Mouse (Mus musculus) lung, embryonic 15.5 days (tissue): Measurements from ENCODE around the gene Nmral1. TPM values are rescaled to one million over a fixed set of nuclear protein-coding genes. Genes with fewer than 3 reads are reported as not detected.
"Not testable (repeated sequence)": the region's sequence is repeated elsewhere in the genome, so short reads cannot be mapped to it uniquely, and the experiment has no call there.

Source experiments
- ATAC-seq: fragments of 200-750 bp; cut with Nextera tagmentation; 2 replicates; pipeline ENCODE4 v1.8.0; 2017; ENCODE audit warnings: moderate number of reproducible peaks, borderline replicate concordance; ENCODE audit not compliant: low FRiP score, low TSS enrichment; ENCODE audit errors: extremely low read depth
- H3K27ac ChIP-seq: fragments of 300-500 bp; sonication (generic); 2 replicates; pipeline ENCODE4 v1.5.1; 2015; ENCODE audit warnings: moderate library complexity, mild to moderate bottlenecking, inconsistent platforms
- H3K27me3 ChIP-seq: fragments of 300-500 bp; sonication (generic); 2 replicates; pipeline ENCODE4 v1.6.1; 2015; ENCODE audit warnings: inconsistent platforms
- H3K36me3 ChIP-seq: fragments of 300-500 bp; sonication (generic); 2 replicates; pipeline ENCODE4 v1.6.1; 2015; ENCODE audit warnings: inconsistent platforms
- H3K4me1 ChIP-seq: fragments of 300-500 bp; sonication (generic); 2 replicates; pipeline ENCODE4 v1.6.1; 2015; ENCODE audit warnings: inconsistent platforms
- H3K4me2 ChIP-seq: fragments of 300-500 bp; sonication (generic); 2 replicates; pipeline ENCODE4 v1.6.1; 2015; ENCODE audit warnings: inconsistent platforms, mild to moderate bottlenecking, moderate library complexity
- H3K4me3 ChIP-seq: fragments of 300-500 bp; sonication (generic); 2 replicates; pipeline ENCODE4 v1.5.1; 2015; ENCODE audit warnings: mild to moderate bottlenecking, inconsistent platforms
- H3K9ac ChIP-seq: fragments of 300-500 bp; sonication (generic); 2 replicates; pipeline ENCODE4 v1.6.1; 2015; ENCODE audit warnings: inconsistent platforms
- H3K9me3 ChIP-seq: fragments of 300-500 bp; sonication (generic); 2 replicates; pipeline ENCODE4 v1.6.1; 2016; ENCODE audit warnings: inconsistent platforms
- WGBS: fragments of 180-500 bp; shearing (Covaris S2); methylation state at CpG from one replicate; pipeline ENCODE4 v1.1.7; 2015; 5-methylcytosine and 5-hydroxymethylcytosine counted together
- polyA plus RNA-seq: library from polyadenylated mRNA; unstranded; fragments of >200 nt; fragmentation: Nextera tagmentation; extraction: Ambion mirVana; gene quantifications from 2 replicates; pipeline ENCODE4 v1.2.1, GENCODE M21; 2015

Nmral1 gene
- polyA plus RNA-seq: 78.7 and 81.2 TPM in 2 replicates

DNA sequence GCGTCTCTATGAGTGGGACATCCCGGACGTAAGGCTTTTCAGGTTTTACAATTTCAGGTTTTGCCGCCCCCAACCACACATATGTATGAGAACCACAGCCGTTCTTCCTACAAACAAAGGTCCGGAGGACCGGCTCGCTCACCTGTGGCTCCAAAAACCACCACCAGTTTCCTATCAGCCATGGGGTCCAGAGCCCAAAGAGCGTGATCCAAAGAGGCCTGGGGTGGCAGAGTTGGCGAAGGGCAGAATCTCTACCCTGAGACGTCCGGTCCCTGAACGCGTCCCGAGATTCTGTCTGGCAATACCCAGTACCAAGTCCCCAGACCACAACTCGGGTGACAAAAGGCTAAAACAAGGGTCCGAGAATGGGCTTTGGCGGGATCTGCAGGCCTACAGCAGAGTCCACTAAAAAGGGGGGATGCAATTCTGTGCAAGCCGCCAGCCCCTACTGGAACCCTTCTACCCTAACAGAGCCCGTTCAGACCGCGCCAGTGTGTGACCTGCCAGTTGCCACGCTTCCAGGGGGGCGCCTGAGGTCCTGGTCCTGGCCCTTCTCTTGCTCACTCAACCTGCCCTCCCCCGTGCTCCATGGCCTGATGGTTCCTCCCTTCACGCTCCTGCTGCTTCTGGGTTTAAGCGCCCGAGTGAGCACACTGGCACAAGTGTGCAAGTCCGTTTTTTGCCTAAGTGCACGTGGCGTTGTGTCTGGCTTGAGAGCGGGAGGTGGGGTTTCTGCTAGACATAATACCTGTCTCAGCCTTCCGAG lies at the start of gene Nmral1:
Nmral1 (minus strand) TSS at position 604 of the 766 bp plus-strand sequence.
- Histone ChIP-seq H3K4me3 (peak within 1 kb of the TSS; percentile 60), H3K36me3 (peaks cover 17% of the 10 kb centered on the region), H3K27ac (peak within 1 kb of the TSS; percentile 63), H3K9me3 (no peaks in the 10 kb centered on the region), H3K4me2 (peak within 1 kb of the TSS; percentile 79), H3K9ac (peak within 1 kb of the TSS; percentile 64), H3K4me1 (peaks cover 10% of the 10 kb centered on the region), H3K27me3 (no peaks in the 10 kb centered on the region)
- ATAC-seq: peak; percentile 89
- WGBS: 11% methylated on average over 33 of the region's 33 CpGs

DNA sequence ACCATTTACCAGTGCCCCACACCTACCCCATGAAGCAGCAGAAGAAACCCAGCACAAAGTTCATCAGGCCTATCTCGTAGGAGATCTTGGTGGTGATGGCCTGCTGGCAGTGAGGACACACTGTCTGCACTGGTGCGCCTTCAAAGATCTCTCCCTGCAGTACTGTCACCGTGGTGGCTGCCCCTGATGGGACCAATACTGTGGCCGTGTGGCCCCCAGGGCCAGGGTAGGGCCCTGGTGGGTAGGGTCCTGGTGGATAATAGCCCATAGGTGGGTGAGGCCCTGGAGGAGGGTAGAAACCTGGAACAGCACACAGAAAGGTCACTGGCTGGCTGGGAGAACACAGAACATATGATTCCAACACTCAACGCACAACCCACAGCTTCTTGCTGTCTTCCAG lies 49.6 kb upstream of the Nmral1 start:
- H3K4me1 ChIP-seq: peaks cover 8% of the 10 kb centered on the region
- ATAC-seq: no peak
- WGBS: 94% methylated on average over 5 of the region's 5 CpGs
- H3K4me2 ChIP-seq: no peak overlapping the region
- no peak overlapping the region for H3K27ac ChIP-seq
- H3K27me3 ChIP-seq: no peaks in the 10 kb centered on the region
- H3K4me3 ChIP-seq: no peak overlapping the region
- H3K9ac ChIP-seq: no peak overlapping the region
- H3K9me3 ChIP-seq: no peaks in the 10 kb centered on the region
- peaks cover 65% of the 10 kb centered on the region for H3K36me3 ChIP-seq

DNA sequence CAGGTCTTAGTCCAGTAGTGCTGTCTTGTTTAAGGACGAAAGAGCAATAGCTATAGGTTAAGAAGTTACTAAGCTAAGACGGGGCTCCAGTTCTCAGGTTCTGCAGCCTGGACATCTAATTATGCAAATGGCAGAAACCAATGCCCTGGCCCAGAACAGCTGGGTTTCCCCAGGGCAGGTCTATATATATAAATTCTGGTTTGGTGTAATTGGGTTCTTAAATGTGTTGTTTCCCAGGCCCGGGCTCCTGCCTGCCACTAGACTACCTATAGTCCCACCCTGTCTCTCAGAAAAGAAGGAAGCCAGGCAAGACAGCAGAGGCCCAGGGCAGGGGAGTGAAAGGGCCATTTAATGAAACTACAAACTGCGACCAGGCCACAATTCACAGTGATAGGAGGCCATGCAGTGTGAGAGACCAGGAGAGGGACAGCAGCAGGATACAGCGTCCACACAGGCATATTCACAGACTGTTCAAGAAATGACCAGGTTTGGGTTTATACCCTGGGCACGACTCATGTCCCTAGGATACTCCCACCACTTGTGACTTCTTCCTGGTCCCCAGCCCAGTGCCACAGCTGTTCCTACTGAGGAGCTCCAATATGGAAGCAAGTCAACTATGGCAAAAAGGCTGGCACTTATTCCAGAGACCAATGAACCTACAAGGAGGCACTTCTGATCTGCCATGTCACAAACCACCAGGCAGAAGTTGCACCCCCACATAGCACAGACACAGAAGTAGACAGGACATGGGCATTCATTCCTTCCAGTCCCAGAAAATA lies 48.0 kb upstream of the Nmral1 start:
- no peak overlapping the region for H3K4me2 ChIP-seq
- peaks cover 71% of the 10 kb centered on the region for H3K36me3 ChIP-seq
- WGBS: 86% methylated on average over 6 of the region's 6 CpGs
- H3K27ac ChIP-seq: no peak overlapping the region
- no peak for ATAC-seq
- H3K9me3 ChIP-seq: no peaks in the 10 kb centered on the region
- no peak overlapping the region for H3K4me3 ChIP-seq
- no peak overlapping the region for H3K9ac ChIP-seq
- H3K27me3 ChIP-seq: no peaks in the 10 kb centered on the region
- H3K4me1 ChIP-seq: no peaks in the 10 kb centered on the region

GRCm38 (mm10) chr16:4765852-4766251 lies 46.7 kb upstream of the Nmral1 start:
- no peaks in the 10 kb centered on the region for H3K27me3 ChIP-seq
- no peaks in the 10 kb centered on the region for H3K4me1 ChIP-seq
- whole genome bisulfite sequencing: 92% methylated on average over 2 of the region's 2 CpGs
- no peak for ATAC-seq
- H3K9me3 ChIP-seq: no peaks in the 10 kb centered on the region
- peaks cover 71% of the 10 kb centered on the region for H3K36me3 ChIP-seq
- no peak overlapping the region for H3K4me2 ChIP-seq
- H3K4me3 ChIP-seq: no peak overlapping the region
- H3K9ac ChIP-seq: no peak overlapping the region
- H3K27ac ChIP-seq: no peak overlapping the region

GRCm38 (mm10) chr16:4763276-4763675 lies 44.1 kb upstream of the Nmral1 start:
- Histone ChIP-seq H3K27ac (no peak overlapping the region), H3K27me3 (no peaks in the 10 kb centered on the region), H3K4me2 (no peak overlapping the region), H3K9ac (no peak overlapping the region), H3K36me3 (peaks cover 48% of the 10 kb centered on the region), H3K4me3 (no peak overlapping the region), H3K4me1 (no peaks in the 10 kb centered on the region), H3K9me3 (no peaks in the 10 kb centered on the region)
- 31% methylated on average over 2 of the region's 2 CpGs for WGBS
- peak; percentile 52; the same call in 1 of the 2 replicates for ATAC-seq

GRCm38 (mm10) chr16:4762437-4762836 lies 43.3 kb upstream of the Nmral1 start:
- no peak overlapping the region for H3K4me2 ChIP-seq
- no peak overlapping the region for H3K4me3 ChIP-seq
- H3K36me3 ChIP-seq: peaks cover 39% of the 10 kb centered on the region
- H3K9me3 ChIP-seq: no peaks in the 10 kb centered on the region
- H3K4me1 ChIP-seq: 0 out of 2 replicates have a peak, but pooled peaks cover under 1% of the 10 kb centered on the region
- H3K27ac ChIP-seq: no peak overlapping the region
- no peak overlapping the region for H3K9ac ChIP-seq
- WGBS: 92% methylated on average over 4 of the region's 4 CpGs
- H3K27me3 ChIP-seq: no peaks in the 10 kb centered on the region
- no peak for ATAC-seq

GRCm38 (mm10) chr16:4756660-4757335 lies 37.6 kb upstream of the Nmral1 start:
- peaks cover 10% of the 10 kb centered on the region; the same call in 1 of the 2 replicates for H3K4me1 ChIP-seq
- peak; percentile 70; the same call in 1 of the 2 replicates for ATAC-seq
- H3K9ac ChIP-seq: peak overlapping the region; percentile 42
- peak overlapping the region; percentile 35 for H3K4me2 ChIP-seq
- H3K9me3 ChIP-seq, H3K27me3 ChIP-seq, H3K36me3 ChIP-seq: not testable (repeated sequence)
- H3K4me3 ChIP-seq: peak overlapping the region; percentile 41
- H3K27ac ChIP-seq: peak overlapping the region; percentile 41; the same call in 1 of the 2 replicates
- 2% methylated on average over 33 of the region's 42 CpGs for WGBS

- no peak for ATAC-seq
- no peaks in the 10 kb centered on the region for H3K36me3 ChIP-seq
- H3K27ac ChIP-seq: no peak overlapping the region
- H3K9me3 ChIP-seq: no peaks in the 10 kb centered on the region
- no peaks in the 10 kb centered on the region for H3K27me3 ChIP-seq
- 80% methylated on average over 3 of the region's 3 CpGs for WGBS
- no peak overlapping the region for H3K4me2 ChIP-seq
- H3K4me1 ChIP-seq: peaks cover 10% of the 10 kb centered on the region; the same call in 1 of the 2 replicates
- H3K4me3 ChIP-seq: no peak overlapping the region
- no peak overlapping the region for H3K9ac ChIP-seq
Measured at GRCm38 (mm10) chr16:4754045-4754444, 34.9 kb upstream of the Nmral1 start.

GRCm38 (mm10) chr16:4752155-4752554 lies 33.0 kb upstream of the Nmral1 start:
- H3K27ac ChIP-seq: no peak overlapping the region
- no peak overlapping the region for H3K4me3 ChIP-seq
- ATAC-seq: no peak
- 87% methylated on average over 3 of the region's 3 CpGs for WGBS
- H3K36me3 ChIP-seq: no peaks in the 10 kb centered on the region
- H3K9ac ChIP-seq: no peak overlapping the region
- peaks cover 6% of the 10 kb centered on the region; the same call in 1 of the 2 replicates for H3K4me1 ChIP-seq
- no peak overlapping the region for H3K4me2 ChIP-seq
- H3K9me3 ChIP-seq: no peaks in the 10 kb centered on the region
- no peaks in the 10 kb centered on the region for H3K27me3 ChIP-seq

- no peak overlapping the region for H3K4me3 ChIP-seq
- 82% methylated on average over 1 of the region's 1 CpGs for WGBS
- no peaks in the 10 kb centered on the region for H3K4me1 ChIP-seq
- no peaks in the 10 kb centered on the region for H3K9me3 ChIP-seq
- ATAC-seq: no peak
- no peak overlapping the region for H3K9ac ChIP-seq
- H3K27ac ChIP-seq: no peak overlapping the region
- peaks cover 3% of the 10 kb centered on the region; the same call in 1 of the 2 replicates for H3K36me3 ChIP-seq
- H3K4me2 ChIP-seq: no peak overlapping the region
- H3K27me3 ChIP-seq: no peaks in the 10 kb centered on the region
Measured at GRCm38 (mm10) chr16:4742186-4742585, 23.0 kb upstream of the Nmral1 start.

- WGBS: 88% methylated on average over 2 of the region's 2 CpGs
- H3K4me2 ChIP-seq: no peak overlapping the region
- no peak overlapping the region for H3K27ac ChIP-seq
- no peaks in the 10 kb centered on the region for H3K9me3 ChIP-seq
- no peaks in the 10 kb centered on the region for H3K4me1 ChIP-seq
- ATAC-seq: no peak
- no peaks in the 10 kb centered on the region for H3K27me3 ChIP-seq
- H3K4me3 ChIP-seq: no peak overlapping the region
- no peak overlapping the region for H3K9ac ChIP-seq
- peaks cover 3% of the 10 kb centered on the region; the same call in 1 of the 2 replicates for H3K36me3 ChIP-seq
Measured at GRCm38 (mm10) chr16:4739994-4740393, 20.8 kb upstream of the Nmral1 start.
